Mouse (Mus musculus) ES-Bruce4 (cell line): Measurements from ENCODE around the gene Ddx47. TPM values are rescaled to one million over a fixed set of nuclear protein-coding genes. Genes with fewer than 3 reads are reported as not detected.

Source experiments
- H3K27ac ChIP-seq: 2 replicates; pipeline ENCODE4 v1.5.1; 2012; ENCODE audit warnings: low read length, inconsistent platforms; ENCODE audit not compliant: insufficient read depth
- H3K27me3 ChIP-seq: 2 replicates; pipeline ENCODE4 v1.6.1; 2012; ENCODE audit warnings: mild to moderate bottlenecking, low read length, inconsistent platforms; ENCODE audit not compliant: control insufficient read depth, poor library complexity, insufficient read depth, severe bottlenecking
- H3K36me3 ChIP-seq: 2 replicates; pipeline ENCODE4 v1.6.1; 2012; ENCODE audit warnings: inconsistent platforms, mild to moderate bottlenecking, low read length, moderate library complexity; ENCODE audit not compliant: control insufficient read depth, poor library complexity, insufficient read depth, severe bottlenecking
- H3K4me1 ChIP-seq: one replicate; pipeline ENCODE4 v1.8.1; 2011; ENCODE audit warnings: low read length; ENCODE audit not compliant: control insufficient read depth, insufficient read depth
- H3K4me3 ChIP-seq: 2 replicates; pipeline ENCODE4 v1.5.1; 2011; ENCODE audit warnings: low read depth, mild to moderate bottlenecking, low read length
- H3K9ac ChIP-seq: 2 replicates; pipeline ENCODE4 v1.6.1; 2012; ENCODE audit warnings: low read depth, mild to moderate bottlenecking, inconsistent platforms; ENCODE audit not compliant: poor library complexity, severe bottlenecking
- H3K9me3 ChIP-seq: replicated peaks from 2 replicates; pipeline ENCODE4 v1.6.1; 2012; ENCODE audit warnings: mild to moderate bottlenecking, low read length, inconsistent platforms; ENCODE audit not compliant: control insufficient read depth, poor library complexity, insufficient read depth, severe bottlenecking
- CTCF ChIP-seq: IDR thresholded peaks from one replicate; pipeline ENCODE4 v1.8.1; 2011; ENCODE audit warnings: low read depth, low read length
- EP300 ChIP-seq: IDR thresholded peaks from 2 replicates; pipeline ENCODE4 v1.6.1; 2011; ENCODE audit warnings: low read depth, low read length; ENCODE audit not compliant: insufficient read depth
- POLR2A ChIP-seq: IDR thresholded peaks from one replicate; pipeline ENCODE4 v1.8.1; 2011; ENCODE audit warnings: low read length; ENCODE audit not compliant: insufficient read depth
- polyA plus RNA-seq: library from polyadenylated mRNA; stranded (reverse); fragments of >200 nt; gene quantifications from 2 replicates; pipeline ENCODE4 v1.2.4, GENCODE M21; 2011; ENCODE audit warnings: low read depth; ENCODE audit not compliant: missing spikeins, insufficient read depth, insufficient read length

The Ddx47 gene
- polyA plus RNA-seq, 1 experiment = 114 TPM

DNA sequence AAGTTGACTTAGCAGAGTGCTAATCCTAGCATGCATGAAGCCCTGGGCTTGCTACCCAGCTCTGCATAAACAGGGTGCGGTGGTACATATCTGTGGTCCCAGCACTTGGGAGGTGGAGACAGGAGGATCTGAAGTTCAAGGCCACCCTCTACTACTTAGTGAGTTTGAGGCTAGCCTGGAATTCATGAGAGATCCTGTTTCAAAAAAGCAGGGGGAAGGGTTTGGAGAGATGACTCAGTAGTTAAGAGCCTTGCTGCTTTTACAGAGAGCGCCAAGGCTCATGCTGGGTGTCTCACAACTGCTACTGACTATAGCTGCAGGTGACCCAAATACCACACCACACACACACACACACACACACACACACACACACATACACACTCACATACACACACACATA is 41.9 kb upstream of the Ddx47 start:
- H3K9ac ChIP-seq = no peak overlapping the region
- H3K27me3 ChIP-seq = no peaks in the 10 kb centered on the region
- H3K36me3 ChIP-seq = no peaks in the 10 kb centered on the region
- H3K4me3 ChIP-seq = no peak overlapping the region
- TF ChIP-seq POLR2A (no peak), CTCF (no peak), EP300 (no peak)
- peaks cover 3% of the 10 kb centered on the region; the same call in 1 of the 2 replicates for H3K9me3 ChIP-seq
- H3K4me1 ChIP-seq = no peaks in the 10 kb centered on the region
- H3K27ac ChIP-seq = no peak overlapping the region

DNA sequence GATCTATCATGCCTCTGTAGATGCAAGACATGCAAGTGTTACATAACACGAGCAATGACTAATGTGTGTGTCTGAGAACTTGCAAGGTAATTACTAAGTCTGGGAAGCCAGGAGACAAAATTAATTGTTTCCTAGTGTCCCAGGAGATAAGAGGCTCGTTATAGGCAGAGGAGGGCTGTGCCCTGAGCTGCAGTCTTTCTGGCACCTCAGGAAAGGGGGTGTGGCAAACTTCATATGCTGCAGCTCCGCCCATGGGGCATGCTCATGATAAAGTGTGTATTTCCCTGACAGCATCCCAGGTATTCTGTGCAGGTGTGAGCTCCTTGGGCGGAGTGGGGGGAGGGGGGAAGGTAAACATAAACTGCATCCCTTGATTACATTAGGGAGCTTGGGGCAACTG is 39.3 kb upstream of the Ddx47 start:
- H3K36me3 ChIP-seq = no peaks in the 10 kb centered on the region
- no peaks in the 10 kb centered on the region for H3K27me3 ChIP-seq
- no peaks in the 10 kb centered on the region for H3K4me1 ChIP-seq

DNA sequence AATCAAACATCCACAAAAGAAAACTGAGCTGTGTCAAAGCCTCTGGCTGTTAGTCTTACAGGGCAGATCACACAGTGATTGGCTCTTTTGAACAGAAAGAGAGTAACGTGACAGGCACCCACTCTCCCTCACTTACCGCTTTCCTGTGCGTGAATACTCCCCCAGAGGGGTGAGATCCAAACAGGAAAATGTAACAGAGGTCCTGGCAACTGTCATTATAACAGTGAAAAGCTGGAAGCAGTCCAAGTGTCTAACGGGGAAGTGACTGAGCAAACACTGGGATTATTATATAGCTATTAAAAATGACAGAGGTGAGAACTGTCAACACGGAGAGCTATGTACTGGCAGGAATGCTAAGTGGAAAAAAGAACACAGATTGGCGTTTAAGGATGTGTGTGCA is 34.8 kb upstream of the Ddx47 start:
- Histone ChIP-seq H3K36me3 (no peaks in the 10 kb centered on the region), H3K9ac (no peak overlapping the region), H3K4me3 (no peak overlapping the region), H3K27ac (no peak overlapping the region), H3K27me3 (no peaks in the 10 kb centered on the region), H3K9me3 (no peaks in the 10 kb centered on the region), H3K4me1 (peaks cover 4% of the 10 kb centered on the region)
- TF ChIP-seq CTCF (no peak), EP300 (no peak), POLR2A (no peak)

More for the DNA sequence above, 39.3 kb upstream of the Ddx47 start:
- Histone ChIP-seq H3K4me3 (no peak overlapping the region), H3K9ac (no peak overlapping the region), H3K27ac (no peak overlapping the region), H3K9me3 (no peaks in the 10 kb centered on the region)
- no peak for TF ChIP-seq POLR2A
- TF ChIP-seq CTCF = no peak
- no peak for TF ChIP-seq EP300

DNA sequence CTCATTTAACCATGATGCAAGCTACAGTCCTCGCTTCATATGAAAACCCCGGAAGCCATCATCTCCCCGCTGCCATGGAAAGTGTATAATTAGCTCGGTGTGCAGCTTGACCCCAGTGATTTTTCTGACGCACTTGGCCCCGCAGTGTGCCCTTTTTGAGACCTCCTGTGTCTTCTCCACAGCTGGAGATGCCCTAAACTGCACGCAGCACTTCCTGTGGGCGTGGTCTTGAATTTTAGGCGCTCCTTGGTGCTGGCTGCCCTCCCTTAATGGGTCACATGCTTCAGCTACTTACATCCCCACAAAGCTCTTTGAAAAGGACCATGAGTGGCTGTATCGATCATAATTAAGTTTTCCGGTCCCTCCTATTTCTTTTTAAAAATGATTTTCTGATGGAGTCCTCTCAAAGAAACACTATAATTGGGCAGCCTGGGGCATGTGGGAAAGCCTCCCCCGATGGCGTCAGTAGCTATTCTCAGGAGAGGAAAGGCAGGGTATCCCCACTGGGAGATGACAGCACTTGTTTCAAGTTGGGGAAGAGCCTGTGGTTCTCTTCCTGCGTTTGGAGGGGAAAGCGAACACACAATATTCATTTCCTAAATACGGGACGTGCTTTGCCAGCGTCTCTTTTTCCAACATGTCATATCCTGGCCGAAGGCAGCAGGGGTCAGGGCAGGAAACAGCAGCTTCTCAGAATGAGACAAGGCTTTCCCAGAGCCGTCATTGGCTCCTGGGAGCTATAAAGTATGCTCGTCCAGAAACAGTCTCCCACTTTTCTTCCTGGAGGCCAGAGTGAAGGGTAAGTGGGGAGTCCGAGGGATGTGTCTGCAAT is 30.0 kb upstream of the Ddx47 start, which contains the start of gene Apold1:
Apold1 (plus strand) TSS at position 488 of the 832 bp plus-strand sequence.
- Histone ChIP-seq H3K4me1 (peaks cover 6% of the 10 kb centered on the region), H3K27ac (no peak within 1 kb of the TSS), H3K9me3 (no peaks in the 10 kb centered on the region), H3K36me3 (no peaks in the 10 kb centered on the region), H3K27me3 (no peaks in the 10 kb centered on the region; the same call in 1 of the 2 replicates), H3K9ac (no peak within 1 kb of the TSS), H3K4me3 (no peak within 1 kb of the TSS)
- TF ChIP-seq EP300 (peak; percentile 64; the same call in 1 of the 2 replicates), CTCF (no peak)

DNA sequence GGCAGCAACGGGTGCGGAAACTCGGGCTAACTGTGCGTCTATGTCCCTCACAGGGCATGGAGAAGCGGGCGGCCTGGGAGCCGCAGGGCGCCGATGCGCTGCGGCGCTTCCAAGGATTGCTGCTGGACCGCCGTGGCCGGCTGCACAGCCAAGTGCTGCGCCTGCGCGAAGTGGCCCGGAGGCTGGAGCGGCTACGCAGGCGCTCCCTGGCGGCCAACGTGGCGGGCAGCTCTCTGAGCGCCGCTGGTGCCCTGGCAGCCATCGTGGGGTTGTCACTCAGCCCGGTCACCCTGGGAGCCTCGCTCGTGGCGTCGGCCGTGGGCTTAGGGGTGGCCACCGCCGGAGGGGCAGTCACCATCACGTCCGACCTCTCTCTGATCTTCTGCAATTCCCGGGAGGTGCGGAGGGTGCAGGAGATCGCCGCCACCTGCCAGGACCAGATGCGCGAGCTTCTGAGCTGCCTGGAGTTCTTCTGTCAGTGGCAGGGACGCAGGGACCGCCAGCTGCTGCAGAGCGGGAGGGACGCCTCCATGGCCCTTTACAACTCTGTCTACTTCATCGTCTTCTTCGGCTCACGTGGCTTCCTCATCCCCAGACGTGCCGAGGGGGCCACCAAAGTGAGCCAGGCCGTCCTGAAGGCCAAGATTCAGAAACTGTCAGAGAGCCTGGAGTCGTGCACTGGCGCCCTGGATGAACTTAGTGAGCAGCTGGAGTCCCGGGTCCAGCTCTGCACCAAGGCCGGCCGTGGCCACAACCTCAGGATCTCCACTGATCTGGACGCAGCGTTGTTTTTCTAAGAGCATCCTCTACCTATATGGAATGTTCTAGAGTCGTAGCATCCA is 27.7 kb upstream of the Ddx47 start:
- Histone ChIP-seq H3K9ac (peak overlapping the region; percentile 12), H3K27ac (no peak overlapping the region), H3K9me3 (no peaks in the 10 kb centered on the region; the same call in 1 of the 2 replicates), H3K4me3 (peak overlapping the region; percentile 57), H3K36me3 (no peaks in the 10 kb centered on the region), H3K4me1 (peaks cover 6% of the 10 kb centered on the region), H3K27me3 (no peaks in the 10 kb centered on the region; the same call in 1 of the 2 replicates)
- TF ChIP-seq POLR2A (no peak), CTCF (peak; percentile 47), EP300 (0 out of 2 replicates have a peak, but pooled peaks have one; percentile 14)
